Mouse (Mus musculus) hindbrain, postnatal 0 days (tissue): ENCODE data around the gene Sugct. TPM values are rescaled to one million over a fixed set of nuclear protein-coding genes. Genes with fewer than 3 reads are reported as not detected.

Source experiments
- ATAC-seq: fragments of 200-750 bp; cut with Nextera tagmentation; 2 replicates; pipeline ENCODE4 v1.8.0; 2017; ENCODE audit warnings: mild to moderate bottlenecking, moderate TSS enrichment, moderate library complexity
- DNase-seq: peaks from one replicate; pipeline ENCODE4 v3.0.0-alpha.2; 2015; ENCODE audit warnings: low spot score
- H3K27ac ChIP-seq: fragments of 300-500 bp; sonication (generic); 2 replicates; pipeline ENCODE4 v1.5.1; 2014; ENCODE audit warnings: mild to moderate bottlenecking
- H3K27me3 ChIP-seq: fragments of 300-500 bp; sonication (generic); 2 replicates; pipeline ENCODE4 v1.6.1; 2014; ENCODE audit warnings: low read length, mixed read lengths; ENCODE audit not compliant: insufficient read depth
- H3K36me3 ChIP-seq: fragments of 300-500 bp; sonication (generic); 2 replicates; pipeline ENCODE4 v1.6.1; 2014; ENCODE audit warnings: low read length, mixed read lengths; ENCODE audit not compliant: insufficient read depth
- H3K4me1 ChIP-seq: fragments of 300-500 bp; sonication (generic); 2 replicates; pipeline ENCODE4 v1.6.1; 2014; ENCODE audit warnings: antibody characterized with exemption, low read length, mixed read lengths; ENCODE audit not compliant: insufficient read depth
- H3K4me2 ChIP-seq: fragments of 300-500 bp; sonication (generic); 2 replicates; pipeline ENCODE4 v1.6.1; 2014; ENCODE audit warnings: low read depth, mild to moderate bottlenecking, low read length, moderate library complexity, mixed read lengths
- H3K4me3 ChIP-seq: fragments of 300-500 bp; sonication (generic); 2 replicates; pipeline ENCODE4 v1.5.1; 2014; ENCODE audit warnings: low read length
- H3K9ac ChIP-seq: fragments of 300-500 bp; sonication (generic); replicated peaks from 2 replicates; pipeline ENCODE4 v1.6.1; 2014; ENCODE audit warnings: mild to moderate bottlenecking, low read length, moderate library complexity, mixed read lengths
- H3K9me3 ChIP-seq: fragments of 300-500 bp; sonication (generic); 2 replicates; pipeline ENCODE4 v1.6.1; 2016; ENCODE audit warnings: low read length, mixed read lengths
- CTCF ChIP-seq: IDR thresholded peaks from 2 replicates; pipeline ENCODE4 v1.5.1; 2016; ENCODE audit warnings: antibody characterized with exemption, control low read depth, low read depth
- WGBS: fragments of 180-500 bp; shearing (Covaris S2); extraction: QIAGEN DNeasy Blood & Tissue Kit; methylation state at CpG from one replicate; pipeline ENCODE4 v1.1.7; 2014; 5-methylcytosine and 5-hydroxymethylcytosine counted together
- polyA plus RNA-seq: library from polyadenylated mRNA; unstranded; fragments of >200 nt; fragmentation: Nextera tagmentation; extraction: Ambion mirVana; gene quantifications from 2 replicates; pipeline ENCODE4 v1.2.1, GENCODE M21; 2015
- total RNA-seq: library from RNA; depleted of rRNA; stranded (reverse); fragments of >200 nt; gene quantifications from 2 replicates; pipeline ENCODE4 v1.2.3, GENCODE M21; 2014; rRNA removed

Sugct gene
- 1.2 and 1.8 TPM in 2 replicates for total RNA-seq
- 3.0 and 4.4 TPM in 2 replicates for polyA plus RNA-seq

DNA sequence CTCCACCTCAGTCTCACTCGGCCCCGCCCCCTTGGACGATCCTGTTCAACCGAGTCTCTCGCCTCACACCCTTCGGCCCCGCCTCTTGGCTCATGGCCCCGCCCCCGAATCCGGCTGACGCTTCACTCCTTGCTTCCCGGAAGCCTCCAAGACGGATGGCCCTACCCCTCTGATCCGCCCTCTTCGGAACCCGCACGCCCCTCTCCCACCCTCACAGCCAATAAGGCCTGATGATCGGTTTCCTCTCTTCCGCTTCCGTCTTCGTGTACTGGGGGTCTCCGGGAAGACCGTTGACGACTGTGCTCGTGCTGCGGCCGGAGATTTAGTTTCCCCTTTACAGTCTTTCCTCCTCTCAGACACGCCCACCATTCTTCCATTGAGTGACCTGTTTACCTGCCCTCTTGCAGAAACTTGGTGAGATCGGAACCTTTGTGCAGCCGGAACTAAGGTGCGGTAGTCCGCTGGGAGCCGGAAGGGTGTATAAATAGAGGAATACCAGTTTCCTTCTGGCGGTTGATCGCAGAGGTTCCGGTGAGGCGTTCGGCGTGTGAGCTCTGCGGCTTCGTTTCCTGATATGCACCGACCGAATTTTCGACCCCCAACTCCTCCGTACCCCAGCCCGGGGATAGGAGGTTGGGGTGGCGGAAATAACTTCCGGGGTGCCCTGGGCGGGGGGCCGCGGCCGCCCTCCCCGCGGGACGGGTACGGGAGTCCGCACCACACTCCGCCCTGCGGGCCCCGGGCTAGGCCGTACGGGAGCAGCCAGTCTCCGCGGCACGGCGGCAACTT is at the start of gene Sugct, which contains the start of gene Mplkip:
Gene Sugct, minus strand, starts transcription at position 643 of the 789 bp plus-strand sequence.
Gene Mplkip, plus strand, starts transcription at position 282 of the 789 bp plus-strand sequence.
- Histone ChIP-seq H3K27me3 (no peaks in the 10 kb centered on the region), H3K4me2 (peak within 1 kb of the TSS; percentile 81), H3K4me1 (no peaks in the 10 kb centered on the region), H3K4me3 (peak within 1 kb of the TSS; percentile 86), H3K9me3 (no peaks in the 10 kb centered on the region), H3K9ac (peak within 1 kb of the TSS; percentile 86), H3K27ac (peak within 1 kb of the TSS; percentile 90), H3K36me3 (no peaks in the 10 kb centered on the region)
- 2% methylated on average over 64 of the region's 66 CpGs for WGBS
- no peak for TF ChIP-seq CTCF
- peak; percentile 100 for DNase-seq
- ATAC-seq, result peak; percentile 99

DNA sequence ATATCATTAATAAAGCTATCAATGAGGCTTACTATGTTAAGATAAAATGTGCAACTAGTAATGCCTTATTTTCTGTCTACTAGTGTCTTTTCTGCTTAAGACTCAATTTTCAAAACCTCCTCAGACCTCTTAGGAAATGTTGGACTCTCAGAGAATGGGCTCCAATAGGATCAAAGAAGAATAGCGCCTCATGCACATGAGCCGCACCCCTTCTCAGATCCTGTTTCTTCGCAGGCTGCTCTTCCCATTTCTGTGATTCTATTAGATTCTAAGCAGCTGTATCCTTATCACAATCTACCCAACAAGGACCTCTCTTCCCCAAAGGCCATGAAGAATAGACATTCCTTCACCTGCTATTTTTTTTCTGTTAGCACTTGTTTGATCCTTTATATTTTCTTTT is 33.4 kb upstream of the Sugct start:
- H3K4me3 ChIP-seq, result no peak overlapping the region
- 90% methylated on average over 3 of the region's 3 CpGs for WGBS

DNA sequence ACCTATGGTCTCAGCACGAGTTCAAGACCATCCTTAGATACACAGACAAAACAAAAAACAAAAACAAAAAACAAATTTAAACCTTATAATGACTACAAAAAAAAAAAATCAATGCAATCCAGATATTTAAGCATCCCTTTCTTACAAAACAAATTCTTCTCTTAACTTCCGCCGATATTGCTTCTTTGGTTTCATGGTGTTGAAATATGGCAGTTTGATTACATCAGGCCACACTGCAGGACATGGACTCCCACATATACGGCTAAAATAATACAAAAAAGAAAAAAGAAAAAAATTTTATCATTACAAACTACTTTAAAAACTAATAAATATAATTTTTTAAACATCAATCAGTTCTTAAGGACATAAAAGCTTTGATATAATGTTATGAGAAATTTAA is 32.6 kb upstream of the Sugct start:
- Histone ChIP-seq H3K27me3 (no peaks in the 10 kb centered on the region), H3K36me3 (peaks cover 5% of the 10 kb centered on the region; the same call in 1 of the 2 replicates), H3K4me2 (no peak overlapping the region), H3K9ac (no peak overlapping the region), H3K9me3 (no peaks in the 10 kb centered on the region), H3K27ac (no peak overlapping the region), H3K4me3 (no peak overlapping the region), H3K4me1 (no peaks in the 10 kb centered on the region)
- no peak for TF ChIP-seq CTCF
- DNase-seq, result no peak
- ATAC-seq, result no peak
- WGBS, result 93% methylated on average over 4 of the region's 4 CpGs

More for the DNA sequence above, 33.4 kb upstream of the Sugct start:
- Histone ChIP-seq H3K9ac (no peak overlapping the region), H3K4me1 (no peaks in the 10 kb centered on the region), H3K9me3 (no peaks in the 10 kb centered on the region), H3K4me2 (no peak overlapping the region), H3K27me3 (no peaks in the 10 kb centered on the region), H3K27ac (no peak overlapping the region), H3K36me3 (peaks cover 5% of the 10 kb centered on the region; the same call in 1 of the 2 replicates)
- DNase-seq, result no peak
- no peak for ATAC-seq
- no peak for TF ChIP-seq CTCF

DNA sequence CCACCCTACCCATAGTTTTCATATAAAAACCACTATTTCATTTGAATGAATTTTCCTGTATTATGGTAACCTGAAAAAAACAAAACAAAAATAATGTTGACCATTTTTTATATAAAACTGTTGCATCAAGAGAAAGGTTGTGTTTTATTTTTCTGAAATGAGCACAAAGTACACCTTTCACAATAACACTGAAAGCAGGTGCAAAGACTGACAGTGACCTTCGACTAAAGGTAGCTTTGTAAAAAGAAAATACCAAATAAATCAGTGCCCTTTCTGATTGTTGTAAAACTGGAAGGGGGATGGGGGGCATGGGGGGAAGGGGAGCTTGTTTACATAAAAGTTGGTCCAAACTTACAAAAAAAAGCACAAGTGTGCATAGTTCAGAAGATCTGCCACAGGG is 22.0 kb upstream of the Sugct start:
- H3K27ac ChIP-seq, result no peak overlapping the region
- H3K4me1 ChIP-seq, result no peaks in the 10 kb centered on the region
- no peak overlapping the region for H3K4me2 ChIP-seq
- TF ChIP-seq CTCF, result no peak
- H3K4me3 ChIP-seq, result no peak overlapping the region
- no peak overlapping the region for H3K9ac ChIP-seq
- H3K36me3 ChIP-seq, result peaks cover 21% of the 10 kb centered on the region
- DNase-seq, result no peak
- 96% methylated on average over 1 of the region's 1 CpGs for WGBS
- no peaks in the 10 kb centered on the region for H3K9me3 ChIP-seq
- H3K27me3 ChIP-seq, result no peaks in the 10 kb centered on the region
- no peak for ATAC-seq

DNA sequence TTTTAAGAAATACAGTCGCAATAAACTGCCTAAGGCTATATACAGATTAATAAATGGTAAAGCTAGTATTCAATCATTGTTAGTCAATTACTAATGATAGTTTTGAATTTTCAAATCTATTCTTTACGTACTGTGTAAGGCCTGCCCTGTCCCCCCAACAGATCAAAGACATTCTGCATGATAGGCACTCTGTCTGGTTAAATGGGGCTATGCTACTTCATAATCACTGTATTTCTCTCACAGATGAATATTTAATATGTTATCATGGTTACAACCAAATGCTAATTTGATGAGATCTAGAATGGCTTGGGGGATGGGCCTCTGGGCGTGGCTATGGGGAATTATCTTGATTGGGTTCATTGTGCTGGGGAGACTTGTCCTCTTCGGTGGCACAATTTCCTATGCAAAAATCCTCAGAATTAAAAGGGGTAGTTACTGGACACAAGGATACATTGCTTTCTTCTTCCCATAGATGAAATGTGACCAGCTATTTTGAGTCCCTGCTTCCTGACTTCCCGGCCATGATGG is 13.5 kb upstream of the Sugct start:
- H3K36me3 ChIP-seq, result no peaks in the 10 kb centered on the region
- 78% methylated on average over 5 of the region's 5 CpGs for WGBS
- no peak overlapping the region for H3K27ac ChIP-seq
- no peak for TF ChIP-seq CTCF
- no peaks in the 10 kb centered on the region for H3K27me3 ChIP-seq
- no peak overlapping the region for H3K4me3 ChIP-seq
- no peak overlapping the region for H3K4me2 ChIP-seq
- H3K9me3 ChIP-seq, result no peaks in the 10 kb centered on the region
- H3K4me1 ChIP-seq, result no peaks in the 10 kb centered on the region
- DNase-seq, result no peak
- no peak overlapping the region for H3K9ac ChIP-seq
- ATAC-seq, result no peak

DNA sequence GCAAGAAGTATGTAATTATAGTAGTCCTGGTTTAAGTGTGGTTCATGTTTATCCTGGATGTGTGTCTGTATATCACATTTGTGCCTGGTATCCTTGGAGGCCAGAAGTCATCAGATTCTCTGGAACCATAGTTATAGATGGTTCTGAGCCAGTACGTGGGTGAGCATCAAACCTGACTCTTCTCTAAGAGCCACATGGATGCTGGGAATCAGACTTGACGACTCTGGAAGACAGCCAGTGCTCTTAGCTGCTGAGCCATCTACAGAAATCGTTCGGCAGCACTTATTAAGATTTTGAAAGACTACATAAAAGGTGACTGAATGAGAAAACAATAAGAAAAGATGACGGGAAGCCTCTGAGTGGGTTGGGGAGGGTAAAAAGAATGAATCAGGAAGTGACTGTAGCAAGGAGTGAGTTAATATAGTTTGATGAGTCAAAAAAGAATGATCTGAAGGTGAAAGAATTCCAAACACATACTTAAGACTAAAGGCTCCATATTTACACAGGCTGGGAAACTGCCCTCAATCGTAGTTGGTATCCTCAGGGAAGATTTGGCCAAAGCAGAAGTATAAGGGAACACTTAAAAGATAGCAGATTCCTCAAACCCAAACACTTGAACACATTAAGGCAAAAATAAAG is 10.0 kb upstream of the Sugct start:
- Histone ChIP-seq H3K27me3 (no peaks in the 10 kb centered on the region), H3K9ac (no peak overlapping the region), H3K4me2 (no peak overlapping the region), H3K36me3 (no peaks in the 10 kb centered on the region), H3K9me3 (no peaks in the 10 kb centered on the region), H3K27ac (no peak overlapping the region), H3K4me3 (no peak overlapping the region), H3K4me1 (no peaks in the 10 kb centered on the region)
- 77% methylated on average over 6 of the region's 6 CpGs for WGBS
- no peak for ATAC-seq
- no peak for DNase-seq
- no peak for TF ChIP-seq CTCF

DNA sequence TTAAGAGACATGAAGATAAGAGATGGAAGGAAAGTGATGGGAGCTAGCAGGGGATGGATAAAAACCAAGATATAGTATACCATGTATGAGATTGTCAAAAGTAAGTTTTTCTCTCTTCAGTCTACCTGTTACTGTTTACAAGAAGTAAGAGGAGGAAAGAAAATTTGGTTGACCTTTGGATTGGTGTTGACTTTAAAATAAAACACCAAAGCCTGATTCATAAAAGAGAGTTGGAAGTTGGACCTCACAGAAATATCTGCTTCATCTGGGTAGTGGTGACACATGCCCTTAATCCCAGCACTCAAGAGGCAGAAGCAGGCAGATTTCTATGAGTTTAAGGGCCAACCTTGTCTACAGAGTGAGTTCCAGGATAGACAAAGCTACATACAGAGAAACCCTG is 7.0 kb upstream of the Sugct start:
- H3K36me3 ChIP-seq, result no peaks in the 10 kb centered on the region
- no peak overlapping the region for H3K4me2 ChIP-seq
- H3K9ac ChIP-seq, result no peak overlapping the region
- no peak for DNase-seq
- H3K4me1 ChIP-seq, result no peaks in the 10 kb centered on the region
- no peaks in the 10 kb centered on the region for H3K9me3 ChIP-seq
- TF ChIP-seq CTCF, result no peak
- no peak overlapping the region for H3K27ac ChIP-seq
- no peak for ATAC-seq
- no peaks in the 10 kb centered on the region for H3K27me3 ChIP-seq
- no peak overlapping the region for H3K4me3 ChIP-seq
